Mouse (Mus musculus): ENCODE measurements around the gene Olfr524. TPM values are rescaled to one million over a fixed set of nuclear protein-coding genes. Genes with fewer than 3 reads are reported as not detected.

Olfr524 gene
- polyA plus RNA-seq (2017; shearing (Covaris generic)) = under 1 TPM in 1 of 2 experiments, not detected in 1; 0.18 TPM

GRCm38 (mm10) chr7:140205864-140206263 is at the start of gene Olfr524:
Gene Olfr524, minus strand, starts transcription at chr7:140205964.

GRCm38 (mm10) chr7:140247216-140247615 is 41.5 kb upstream of the Olfr524 start, which contains the start of gene 5830411N06Rik:
Gene 5830411N06Rik, plus strand, starts transcription at chr7:140247284.

GRCm38 (mm10) chr7:140217967-140218366 is 12.2 kb upstream of the Olfr524 start, which contains the start of gene Cd163l1:
Gene Cd163l1, plus strand, starts transcription at chr7:140218267.

GRCm38 (mm10) chr7:140172936-140173335 is 32.8 kb downstream of the Olfr524 start, which contains the start of gene Olfr523:
Gene Olfr523, plus strand, starts transcription at chr7:140173217.

GRCm38 (mm10) chr7:140164664-140165063 is 41.1 kb downstream of the Olfr524 start, which contains the start of gene Olfr522:
Gene Olfr522, minus strand, starts transcription at chr7:140164764.

GRCm38 (mm10) chr7:140154218-140154927 is 51.4 kb downstream of the Olfr524 start, which contains the start of gene Sprn:
Gene Sprn, minus strand, starts transcription at chr7:140154877.

Other genes starting within 250 kb of the Olfr524 start
- under 1 TPM; 0.22 to 0.44 TPM for gene 6430531B16Rik, start 227.2 kb downstream of the Olfr524 start, polyA plus RNA-seq (2017; shearing (Covaris generic))
- 10 to 100 TPM; 20.5 to 21.8 TPM for gene Adam8, start 213.4 kb downstream of the Olfr524 start, polyA plus RNA-seq (2017; shearing (Covaris generic))
- gene Zfp511, start 169.6 kb downstream of the Olfr524 start, polyA plus RNA-seq (2017; shearing (Covaris generic)) = 10 to 100 TPM; 46.4 to 48.1 TPM
- 10 to 100 TPM; 29.9 to 32.9 TPM for gene Tubgcp2, start 169.3 kb downstream of the Olfr524 start, polyA plus RNA-seq (2017; shearing (Covaris generic))
- not detected for gene Msx3, start 156.9 kb downstream of the Olfr524 start, polyA plus RNA-seq (2017; shearing (Covaris generic))
- not detected for gene Caly, start 123.4 kb downstream of the Olfr524 start, polyA plus RNA-seq (2017; shearing (Covaris generic))
- not detected for gene Prap1, start 112.6 kb downstream of the Olfr524 start, polyA plus RNA-seq (2017; shearing (Covaris generic))
- 10 to 100 TPM; 13.4 to 15.1 TPM for gene Fuom, start 103.5 kb downstream of the Olfr524 start, polyA plus RNA-seq (2017; shearing (Covaris generic))
- 1 to 10 TPM; 5.1 to 9.2 TPM for gene Paox, start 90.2 kb downstream of the Olfr524 start, polyA plus RNA-seq (2017; shearing (Covaris generic))
- 10 to 100 TPM; 54.2 to 70.6 TPM for gene Echs1, start 89.5 kb downstream of the Olfr524 start, polyA plus RNA-seq (2017; shearing (Covaris generic))
- gene Mtg1, start 68.4 kb downstream of the Olfr524 start, polyA plus RNA-seq (2017; shearing (Covaris generic)) = 10 to 100 TPM; 21.0 to 44.0 TPM
- gene Sprn, start 51.1 kb downstream of the Olfr524 start, polyA plus RNA-seq (2017; shearing (Covaris generic)) = not detected
- not detected for gene Olfr522, start 41.2 kb downstream of the Olfr524 start, polyA plus RNA-seq (2017; shearing (Covaris generic))
- not detected for gene Olfr523, start 32.7 kb downstream of the Olfr524 start, polyA plus RNA-seq (2017; shearing (Covaris generic))
- under 1 TPM in 1 of 2 experiments, not detected in 1; 0.29 TPM for gene Cd163l1, start 12.3 kb upstream of the Olfr524 start, polyA plus RNA-seq (2017; shearing (Covaris generic))
- gene 5830411N06Rik, start 41.3 kb upstream of the Olfr524 start, polyA plus RNA-seq (2017; shearing (Covaris generic)) = 1 to 10 TPM in 1 of 2 experiments, not detected in 1; 1.1 TPM
- gene Olfr525, start 114.9 kb upstream of the Olfr524 start, polyA plus RNA-seq (2017; shearing (Covaris generic)) = under 1 TPM in 1 of 2 experiments, not detected in 1; 0.10 TPM
- not detected for gene Olfr527, start 128.1 kb upstream of the Olfr524 start, polyA plus RNA-seq (2017; shearing (Covaris generic))
- gene Olfr60, start 155.7 kb upstream of the Olfr524 start, polyA plus RNA-seq (2017; shearing (Covaris generic)) = under 1 TPM in 1 of 2 experiments, not detected in 1; 0.21 TPM
- under 1 TPM in 1 of 2 experiments, not detected in 1; 0.54 TPM for gene Olfr530, start 170.4 kb upstream of the Olfr524 start, polyA plus RNA-seq (2017; shearing (Covaris generic))
- gene Olfr531, start 197.0 kb upstream of the Olfr524 start, polyA plus RNA-seq (2017; shearing (Covaris generic)) = under 1 TPM in 1 of 2 experiments, not detected in 1; 0.14 TPM
- gene Olfr532, start 215.7 kb upstream of the Olfr524 start, polyA plus RNA-seq (2017; shearing (Covaris generic)) = not detected

Data from activated CD4-positive, CD25-positive, alpha-beta regulatory T cell (primary cell).